Mouse (Mus musculus): Measurements from ENCODE around the gene Plppr3.
A peak's percentile ranks its signal among the peaks of the same experiment; 100 is the strongest.

Plppr3 gene

GRCm38 (mm10) chr10:79865189-79865601 is 9.2 kb downstream of the Plppr3 start:
- DNase-seq = peak; percentile 41

DNA sequence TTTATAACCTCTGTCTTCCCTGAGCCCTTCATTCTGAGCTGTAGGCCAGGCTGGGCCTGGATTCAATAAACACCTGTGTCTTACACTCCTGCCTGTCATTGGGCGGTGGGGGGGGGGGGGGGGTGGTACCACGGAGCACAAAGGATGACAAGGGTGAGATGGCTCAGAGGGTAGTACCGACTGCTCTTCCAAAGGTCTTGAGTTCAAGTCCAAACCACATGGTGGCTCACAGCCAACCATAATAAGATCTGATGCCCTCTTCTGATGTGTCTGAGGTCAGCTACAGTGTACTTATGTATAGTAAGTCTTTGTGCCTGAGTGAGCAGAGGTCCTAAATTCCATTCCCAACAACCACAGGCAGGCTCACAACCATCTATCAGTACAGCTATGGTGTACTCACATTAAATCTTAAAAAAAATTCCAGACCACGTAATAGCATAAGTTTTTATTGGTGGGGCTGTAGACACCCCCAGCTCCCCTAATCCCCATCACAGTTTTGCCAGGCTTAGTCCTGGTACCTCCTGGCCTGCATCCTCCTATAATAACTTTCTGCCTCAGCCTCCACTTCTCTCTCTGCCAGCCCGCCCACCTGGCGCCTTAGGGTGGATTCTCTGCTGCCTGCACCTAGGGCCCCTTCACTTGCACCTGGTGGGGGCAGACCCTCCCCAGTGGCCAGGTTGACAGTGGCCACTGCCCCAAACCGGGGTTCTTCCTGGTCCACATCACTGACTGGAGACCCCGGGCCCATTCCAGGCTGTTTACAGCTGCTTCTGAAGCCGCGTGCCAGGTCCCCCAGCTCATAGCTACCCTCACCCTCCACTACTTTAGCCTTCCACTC is 9.9 kb downstream of the Plppr3 start:
- DNase-seq = peak; percentile 42

DNA sequence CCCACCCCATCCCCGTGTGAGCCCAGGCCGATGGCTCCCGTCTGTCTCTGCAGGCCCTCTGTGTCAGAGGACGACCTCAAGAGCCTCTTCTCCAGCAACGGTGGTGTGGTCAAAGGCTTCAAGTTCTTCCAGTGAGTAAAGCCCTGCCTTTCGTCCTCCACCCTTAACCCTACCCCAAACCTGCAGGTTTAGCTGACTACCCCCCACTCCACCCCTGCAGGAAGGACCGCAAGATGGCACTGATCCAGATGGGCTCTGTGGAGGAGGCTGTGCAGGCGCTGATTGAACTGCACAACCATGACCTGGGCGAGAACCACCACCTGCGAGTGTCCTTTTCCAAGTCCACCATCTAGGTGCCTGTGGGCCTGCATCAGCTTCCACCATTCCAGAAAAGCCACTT is 11.5 kb downstream of the Plppr3 start:
- DNase-seq = peak; percentile 57

- peak; percentile 52 for DNase-seq
These were observed 12.2 kb downstream of the Plppr3 start for GRCm38 (mm10) chr10:79862049-79862788.

DNA sequence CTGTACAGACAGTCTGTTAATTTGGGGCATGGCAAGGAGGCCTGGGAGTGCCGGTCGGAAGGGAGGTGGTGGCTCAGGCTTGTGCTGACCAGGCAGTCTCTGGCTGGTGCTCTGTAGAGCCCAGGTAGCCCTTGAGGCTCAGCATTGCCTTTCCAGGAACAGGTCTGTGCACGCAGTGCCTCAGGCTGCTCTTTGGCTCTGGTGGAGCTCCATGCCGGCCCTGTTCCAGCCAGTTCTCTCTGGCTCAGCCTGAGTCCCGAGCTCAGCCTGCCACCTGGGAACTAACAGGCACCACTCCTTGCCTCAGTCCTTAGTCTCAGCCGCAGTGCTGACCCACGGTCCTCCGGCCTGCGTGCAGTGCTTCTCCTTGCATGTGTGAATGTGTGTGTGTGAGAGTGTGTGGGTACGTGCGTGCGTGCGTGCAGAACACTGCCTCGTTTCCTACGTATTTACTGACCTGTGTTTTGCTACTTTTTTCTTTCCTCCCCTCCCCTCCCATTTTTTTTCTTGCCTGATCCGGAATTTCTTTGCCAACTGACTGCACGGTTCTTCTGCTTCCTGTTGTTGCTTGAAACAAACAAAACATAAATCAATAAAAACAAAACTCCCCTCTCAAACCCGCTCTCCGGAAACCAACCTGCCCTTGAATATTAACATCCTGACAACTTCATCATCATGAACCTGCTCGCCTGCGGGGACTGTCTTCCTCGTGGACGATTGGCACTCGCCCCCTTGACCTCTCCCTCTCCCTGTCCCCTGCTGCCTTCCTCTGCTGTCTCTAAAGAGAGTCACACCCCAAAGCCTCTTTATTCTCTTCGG is 13.0 kb downstream of the Plppr3 start:
- DNase-seq = peak; percentile 78

DNA sequence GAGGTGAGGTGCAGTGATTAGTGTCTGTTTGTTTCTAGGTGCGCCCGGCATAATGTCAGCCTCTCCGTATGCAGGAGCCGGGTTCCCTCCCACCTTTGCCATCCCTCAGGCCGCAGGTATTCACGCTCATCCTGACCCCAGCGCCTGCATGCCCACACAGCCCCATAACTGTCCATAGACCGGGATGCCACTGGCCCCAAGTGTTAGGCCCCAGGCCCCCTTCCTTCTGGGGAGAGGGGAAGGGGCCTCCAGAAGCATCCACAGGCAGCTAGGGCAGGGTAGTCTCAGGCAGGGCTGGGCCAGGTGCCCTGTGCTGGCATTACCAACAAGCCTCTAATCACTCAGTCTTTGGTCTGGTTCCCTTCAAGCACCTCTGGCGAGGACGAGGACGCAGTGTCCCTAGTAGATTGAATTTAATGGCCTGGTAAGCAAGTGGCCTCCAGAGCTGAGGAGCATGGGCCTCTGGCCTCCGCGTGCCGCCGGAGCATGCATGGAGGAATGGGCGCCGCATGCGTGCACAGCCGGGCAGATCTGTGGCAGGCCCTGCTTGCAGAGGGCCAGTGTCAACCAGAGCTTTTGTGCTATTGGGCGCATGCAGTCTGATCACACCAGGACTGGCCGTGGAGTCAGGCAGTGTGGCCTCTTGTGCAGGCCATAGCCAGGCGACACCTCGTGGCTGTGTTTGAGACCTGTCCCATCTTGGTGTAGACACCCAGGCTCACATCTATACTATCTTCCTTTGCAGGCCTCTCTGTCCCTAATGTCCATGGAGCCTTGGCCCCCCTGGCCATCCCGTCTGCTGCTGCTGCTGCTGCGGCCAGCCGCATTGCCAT is 14.1 kb downstream of the Plppr3 start:
- no peak for DNase-seq

DNA sequence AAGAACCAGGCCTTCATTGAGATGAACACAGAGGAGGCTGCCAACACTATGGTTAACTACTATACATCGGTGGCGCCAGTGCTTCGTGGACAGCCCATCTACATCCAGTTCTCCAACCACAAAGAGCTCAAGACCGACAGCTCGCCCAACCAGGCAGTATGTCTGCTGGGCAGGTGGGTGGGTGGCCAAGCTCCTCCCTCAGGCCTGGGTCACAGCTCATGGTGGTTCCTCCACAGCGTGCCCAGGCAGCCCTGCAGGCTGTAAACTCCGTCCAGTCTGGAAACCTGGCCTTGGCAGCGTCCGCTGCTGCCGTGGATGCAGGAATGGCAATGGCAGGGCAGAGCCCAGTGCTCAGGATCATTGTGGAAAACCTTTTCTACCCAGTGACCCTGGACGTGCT is 15.3 kb downstream of the Plppr3 start:
- DNase-seq = peak; percentile 54

DNA sequence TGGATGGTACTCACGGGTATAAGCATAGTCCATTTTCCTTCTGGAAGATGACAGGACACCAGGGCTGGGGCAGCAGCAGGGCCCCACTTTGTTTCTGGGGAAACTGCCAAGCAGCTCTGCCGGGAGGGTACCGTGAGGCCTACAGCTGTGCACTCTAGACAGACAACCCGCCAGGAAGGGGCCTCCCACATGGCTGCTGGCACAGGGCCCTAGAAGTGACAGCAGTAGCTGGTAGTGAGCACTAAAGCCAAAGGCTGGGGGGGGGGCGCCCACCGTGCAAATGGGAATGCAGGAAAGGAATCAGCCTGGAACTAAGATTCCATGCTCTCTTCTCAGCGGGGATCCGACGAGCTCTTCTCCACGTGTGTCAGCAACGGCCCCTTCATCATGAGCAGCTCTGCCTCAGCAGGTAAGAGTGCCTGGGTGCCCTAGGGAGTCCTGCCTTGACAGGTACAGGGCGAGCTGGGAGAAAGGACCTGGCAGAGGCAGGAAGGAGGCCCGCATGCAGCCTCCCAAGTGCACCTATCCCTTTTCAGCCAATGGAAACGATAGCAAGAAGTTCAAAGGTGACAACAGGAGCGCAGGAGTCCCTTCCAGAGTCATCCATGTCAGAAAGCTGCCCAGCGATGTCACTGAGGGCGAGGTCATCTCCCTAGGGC is 15.9 kb downstream of the Plppr3 start:
- DNase-seq = peak; percentile 90

DNA sequence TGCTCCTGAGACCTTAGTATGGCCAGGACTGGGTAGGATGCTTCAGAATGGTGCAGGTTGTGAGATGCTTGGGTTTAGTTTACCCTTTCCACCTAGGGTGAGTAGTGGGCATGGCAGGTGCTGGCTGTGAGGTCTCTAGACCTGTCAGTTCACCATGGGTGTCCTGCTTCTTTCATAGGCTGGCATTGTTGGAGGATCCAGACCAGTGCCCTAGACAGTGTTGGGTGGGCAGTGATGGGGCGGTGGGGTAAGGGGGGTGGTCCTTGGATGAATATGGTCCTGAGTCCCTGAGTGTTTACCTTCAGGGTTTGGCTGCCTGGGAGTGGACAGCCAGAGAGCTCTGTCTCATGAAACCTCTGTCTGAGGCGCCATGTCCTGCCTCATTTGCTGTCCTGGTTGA is 16.5 kb downstream of the Plppr3 start:
- no peak for DNase-seq

DNA sequence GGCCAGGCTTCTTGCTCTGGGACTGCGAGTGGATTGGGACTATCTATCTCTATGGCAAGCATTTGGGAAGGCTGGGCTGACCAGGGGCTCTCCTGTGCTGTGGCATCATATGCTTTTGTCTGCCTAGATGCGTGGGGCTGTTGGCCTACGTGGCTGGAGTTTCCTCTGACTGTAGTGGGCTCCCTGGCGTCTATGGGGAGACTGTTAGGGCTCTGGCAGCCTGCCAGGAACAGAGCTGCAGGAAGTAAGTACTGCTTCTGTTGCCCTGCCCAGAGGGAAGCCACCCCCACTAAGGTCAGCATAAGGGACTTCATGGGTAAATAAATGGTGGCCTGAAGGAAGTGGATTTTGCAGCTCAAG is 17.0 kb downstream of the Plppr3 start:
- DNase-seq = peak; percentile 91

DNA sequence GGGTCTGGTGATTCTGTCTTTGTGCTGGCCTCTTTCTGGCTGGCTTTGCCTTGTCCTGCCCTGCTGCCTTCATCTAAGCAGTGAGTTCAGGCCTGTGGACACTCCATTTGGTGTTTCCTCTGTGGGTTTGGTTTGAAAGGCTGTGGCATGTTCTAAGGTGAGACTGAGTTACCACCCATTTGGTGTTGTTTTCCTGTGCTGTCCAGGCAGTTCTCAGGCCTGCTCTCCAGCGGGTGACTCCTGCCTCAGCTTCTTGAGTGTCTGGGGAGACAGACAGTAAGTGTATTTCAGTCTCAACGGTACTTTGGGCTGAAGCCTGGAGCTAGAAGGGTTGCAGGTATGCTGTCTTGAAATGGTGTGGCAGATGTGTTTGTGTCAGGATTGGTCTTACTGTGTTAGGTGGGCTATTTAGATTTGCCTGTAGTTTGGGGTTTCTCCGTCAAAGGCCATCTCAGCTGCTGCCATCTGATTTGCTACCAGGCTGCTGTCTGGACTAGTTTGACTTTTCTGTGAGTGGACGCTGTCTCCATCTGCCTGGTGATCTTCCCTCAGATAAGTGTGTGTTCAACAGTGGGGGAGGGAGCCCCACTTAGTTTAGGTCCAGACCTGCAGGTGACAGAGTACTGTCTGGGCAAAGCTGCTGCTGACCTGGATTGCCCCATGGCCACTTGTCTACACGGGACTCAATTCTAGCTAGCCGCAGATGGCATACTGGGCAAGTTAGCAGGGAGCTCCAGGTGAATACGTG is 17.6 kb downstream of the Plppr3 start:
- no peak for DNase-seq

- DNase-seq = no peak
These were observed 18.2 kb downstream of the Plppr3 start for GRCm38 (mm10) chr10:79856280-79856679.

GRCm38 (mm10) chr10:79855558-79856184 is 18.8 kb downstream of the Plppr3 start:
- DNase-seq = peak; percentile 90

DNA sequence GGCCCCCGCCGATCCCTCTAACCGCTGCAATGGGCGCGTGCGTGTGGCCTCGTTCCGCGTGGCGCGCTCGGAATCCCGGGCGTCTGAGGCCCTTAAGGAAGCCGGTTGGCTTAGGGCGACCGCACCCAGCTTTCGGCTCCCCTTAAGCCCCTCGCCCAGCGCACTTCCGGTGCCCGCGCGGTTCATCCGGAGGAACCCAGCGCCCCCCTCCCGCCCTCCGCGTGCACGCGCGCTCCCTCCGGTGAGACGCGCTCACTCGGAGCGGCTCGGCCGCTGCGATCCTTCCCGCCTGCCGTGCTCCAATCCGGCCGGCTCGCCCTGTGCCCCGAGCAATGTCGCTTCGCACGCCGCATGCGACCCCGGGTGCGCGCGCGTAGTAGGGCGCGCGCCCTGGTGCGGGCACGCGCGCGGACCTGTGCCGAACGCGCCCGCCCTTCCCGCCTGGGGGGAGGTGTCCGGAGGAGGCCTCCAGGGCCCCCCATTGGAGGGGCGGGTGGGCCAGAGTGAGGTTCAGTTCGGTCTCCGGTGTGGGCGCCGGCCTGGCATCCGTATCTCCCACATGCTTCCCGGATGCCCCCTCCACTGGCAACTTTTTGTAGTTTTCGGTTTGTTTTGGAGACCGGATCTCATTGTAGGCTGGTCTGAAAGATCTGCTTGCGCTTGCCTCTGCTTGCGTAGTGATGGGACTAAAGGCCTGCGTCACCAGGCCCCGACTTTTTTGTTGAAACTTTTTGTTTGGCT is 19.5 kb downstream of the Plppr3 start:
- DNase-seq = peak; percentile 87

GRCm38 (mm10) chr10:79853860-79854795 is 20.3 kb downstream of the Plppr3 start, which contains the start of gene Ptbp1:
Gene Ptbp1, plus strand, starts transcription at chr10:79854427.
- DNase-seq = peak; percentile 100

DNA sequence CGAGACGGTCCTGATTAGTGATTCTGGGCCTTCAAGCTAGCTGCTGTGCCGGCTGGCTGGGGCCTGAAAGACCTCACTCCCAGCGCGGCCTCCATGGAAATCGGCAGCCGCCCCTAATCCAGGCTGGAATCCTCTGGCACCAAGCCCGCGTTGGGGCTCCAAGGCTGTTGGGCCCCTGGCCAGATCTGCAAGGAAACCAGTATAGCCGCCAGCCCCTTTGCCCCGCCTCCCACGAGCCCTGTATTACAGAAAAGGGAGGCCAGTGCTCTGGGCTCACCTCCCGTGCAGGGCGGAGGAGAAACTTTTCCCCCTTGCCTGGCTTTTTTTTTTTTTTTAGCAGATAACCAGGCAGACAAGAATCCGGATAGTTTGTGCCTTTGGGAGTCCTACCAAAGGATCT is 21.0 kb downstream of the Plppr3 start:
- peak; percentile 99 for DNase-seq

GRCm38 (mm10) chr10:79852827-79853226 is 21.6 kb downstream of the Plppr3 start:
- peak; percentile 41 for DNase-seq

- DNase-seq = peak; percentile 83
These were observed 22.2 kb downstream of the Plppr3 start for GRCm38 (mm10) chr10:79852107-79852789.

Measured in kidney, postnatal 10 days (tissue).